Mouse (Mus musculus) retina, postnatal 1 day (tissue): ENCODE measurements at regions not wholly inside any gene's neighbourhood (a gene's known extent, or its start where the extent isn't known, plus 50 kb on each side); places are given as distances from the start of the nearest gene placed in this dataset.

Source experiments
- DNase-seq: peaks from one replicate; pipeline ENCODE4 v3.0.0-alpha.2; 2012

- no peak for DNase-seq
Observed at GRCm38 (mm10) chr7:68945886-68946863, 197.1 kb upstream of the Arrdc4 start.

DNA sequence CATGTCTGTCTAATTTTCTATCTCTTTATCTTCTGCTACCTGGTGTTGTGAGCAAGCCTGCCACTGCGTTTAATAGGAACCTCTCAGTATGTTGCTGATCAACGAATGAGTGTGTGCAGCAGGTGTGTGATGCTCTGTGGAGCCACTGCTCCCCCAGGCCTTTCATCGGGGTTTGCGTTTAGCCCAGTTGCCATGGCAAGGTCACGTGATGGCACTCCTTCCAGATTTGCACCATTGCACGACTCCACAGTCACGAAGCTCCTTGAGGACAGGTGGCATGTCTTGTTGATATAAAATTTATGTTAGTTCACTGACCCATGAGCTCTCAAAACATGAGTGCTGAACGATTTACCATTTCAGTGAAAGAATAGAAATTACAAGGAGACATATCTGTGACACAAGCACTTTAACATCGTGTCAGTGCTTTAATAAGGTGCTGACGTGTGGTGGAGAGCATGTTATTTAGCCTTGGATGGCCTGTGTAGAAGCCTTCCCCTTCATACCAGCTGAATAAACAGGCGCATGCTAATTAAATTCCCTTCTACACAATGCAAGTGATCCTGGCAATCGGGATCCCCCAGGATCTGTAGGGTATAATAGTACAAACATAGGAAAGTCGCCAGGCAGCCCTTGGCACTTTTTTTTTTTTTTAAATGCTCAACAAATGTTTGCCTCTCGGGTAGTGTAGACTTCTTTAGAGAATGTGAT, 181.7 kb upstream of the Arrdc4 start:
- DNase-seq: no peak

DNA sequence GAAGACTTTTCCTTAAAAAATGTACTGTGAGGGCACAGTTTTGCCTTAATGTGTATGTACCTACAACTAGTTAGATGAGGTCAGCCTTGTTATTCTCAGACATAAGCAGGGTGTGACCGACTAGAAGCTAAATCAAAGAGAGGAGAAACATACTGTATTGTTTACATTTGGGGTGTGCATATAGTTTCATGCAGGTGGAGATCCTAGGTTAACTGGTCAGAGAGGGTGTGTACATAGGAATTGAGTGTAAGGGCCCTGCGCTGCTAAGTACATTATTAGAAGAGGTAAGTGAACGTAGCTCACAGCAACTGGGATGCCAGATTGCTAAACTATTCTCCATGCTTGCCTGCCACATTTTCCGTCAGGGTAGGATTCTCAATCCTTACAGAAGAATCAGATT, 180.6 kb upstream of the Arrdc4 start:
- no peak for DNase-seq

GRCm38 (mm10) chr7:68925640-68926039, 176.6 kb upstream of the Arrdc4 start:
- no peak for DNase-seq

- DNase-seq: no peak
Observed at GRCm38 (mm10) chr7:68918632-68919435, 169.8 kb upstream of the Arrdc4 start.

DNA sequence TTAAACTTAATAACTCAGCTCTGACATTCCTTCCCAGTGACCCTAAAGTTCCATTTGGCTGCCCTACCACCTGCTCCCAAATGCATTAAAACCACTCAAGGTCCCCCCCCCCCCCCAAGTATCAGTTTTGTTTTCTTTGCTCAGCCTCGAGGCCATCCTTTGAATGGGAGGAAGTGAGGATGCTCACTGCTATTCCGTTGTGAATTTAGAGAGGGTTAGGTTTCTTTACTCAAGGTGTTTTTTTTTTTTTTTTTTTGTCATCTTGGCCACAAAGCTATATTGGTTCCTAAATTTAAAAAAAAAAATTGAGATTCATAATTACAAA, 168.8 kb upstream of the Arrdc4 start:
- DNase-seq: no peak

DNA sequence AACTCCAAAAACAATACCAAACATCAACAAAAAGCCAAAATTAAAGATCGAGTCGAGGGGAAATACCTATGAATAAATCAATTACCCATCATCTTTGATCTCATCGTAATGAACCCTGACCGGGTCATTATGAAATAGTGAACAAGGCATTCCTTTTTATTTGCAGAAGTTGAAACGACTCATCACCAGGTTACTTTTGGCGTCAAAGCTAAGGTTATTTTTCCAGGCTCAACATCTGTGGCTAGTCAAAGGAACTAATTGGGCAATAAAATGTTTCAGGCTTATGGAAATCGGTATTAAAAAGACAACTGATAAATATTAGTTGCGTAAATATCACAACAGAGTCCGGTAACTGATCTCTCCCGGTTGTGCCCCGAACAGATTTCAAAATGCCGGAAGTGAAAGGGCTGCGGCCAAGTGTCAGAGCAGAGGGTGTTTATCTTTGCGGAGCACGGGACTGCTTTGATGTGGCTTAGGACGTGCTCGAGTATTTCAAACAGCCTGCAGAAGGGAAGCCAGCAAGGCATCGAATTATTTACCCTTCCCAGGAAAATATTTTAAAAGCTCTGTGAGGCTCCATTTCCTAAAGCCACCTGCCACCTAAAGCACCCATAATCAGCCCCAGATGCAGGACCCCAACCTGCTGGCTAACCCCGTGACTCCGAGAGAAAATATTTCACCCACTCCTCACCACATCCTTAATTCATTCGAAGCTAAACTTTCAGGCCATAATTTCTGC, 168.3 kb upstream of the Arrdc4 start:
- DNase-seq: no peak

DNA sequence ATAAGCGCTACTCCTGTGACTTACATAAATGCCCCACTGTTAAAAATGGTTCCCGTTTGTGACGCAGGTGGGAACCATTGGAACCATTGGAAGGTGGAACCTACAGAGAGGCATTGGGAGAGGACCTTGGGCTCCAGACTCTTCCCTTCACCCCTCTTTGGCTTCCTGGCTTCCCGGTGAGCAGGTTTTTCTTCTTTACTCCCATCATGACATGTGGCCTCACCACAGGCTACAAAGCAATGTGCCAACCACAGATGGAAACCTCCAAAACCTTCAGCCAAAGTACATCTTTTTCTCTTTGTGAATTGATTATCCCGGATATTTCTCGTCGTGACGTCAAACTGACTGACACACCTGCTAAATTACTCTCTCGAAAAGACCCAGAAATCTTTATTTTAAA, 166.9 kb upstream of the Arrdc4 start:
- DNase-seq: no peak

DNA sequence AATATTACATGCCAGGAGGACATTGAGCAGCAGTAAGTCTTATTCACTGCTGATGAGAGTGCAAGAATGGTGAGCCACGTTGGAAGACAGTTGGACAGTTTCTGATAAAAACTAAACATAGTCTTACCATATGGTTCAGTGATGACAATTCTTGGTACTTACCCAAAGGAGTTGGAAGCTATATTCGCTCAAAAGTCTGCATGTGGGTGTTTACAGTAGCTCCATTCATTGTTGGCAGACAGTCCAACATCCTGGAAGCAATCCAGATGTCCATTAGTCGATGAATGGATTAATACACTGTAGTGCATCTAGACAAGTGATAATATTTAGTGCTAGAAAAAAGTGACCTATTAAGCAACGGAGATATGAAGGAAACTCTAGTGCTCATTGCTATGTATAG, 165.3 kb upstream of the Arrdc4 start:
- peak; percentile 63 for DNase-seq

DNA sequence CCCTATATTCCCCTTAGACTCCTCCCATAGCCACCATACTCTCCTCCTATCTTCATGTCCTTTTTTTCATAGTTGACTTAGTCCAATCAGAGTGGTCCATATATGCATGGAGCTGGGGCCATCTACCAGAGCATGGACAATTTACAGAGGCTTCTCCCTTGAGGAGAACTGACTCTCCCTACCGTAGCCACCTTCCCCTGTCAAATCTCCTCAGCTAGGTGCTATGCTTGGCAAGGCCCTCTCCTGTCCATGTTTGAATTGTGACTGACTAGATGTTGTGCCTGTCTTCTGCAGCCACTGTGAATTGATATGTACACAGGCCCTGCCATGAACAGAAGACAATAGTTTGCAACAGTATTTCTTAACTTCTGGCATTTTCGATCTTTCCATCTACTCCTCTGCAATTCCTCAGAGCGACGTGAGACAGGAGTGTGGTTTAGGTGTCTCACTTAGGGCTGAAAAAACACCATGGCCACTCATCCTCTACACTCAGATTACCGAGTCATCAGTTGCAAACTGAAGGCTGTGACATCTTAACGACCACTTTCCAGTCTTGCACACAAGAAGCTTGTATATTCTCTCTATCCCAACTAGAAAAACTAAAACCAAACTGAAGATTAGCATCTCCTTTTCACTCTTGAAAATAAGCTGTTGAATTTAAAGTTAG, 163.1 kb upstream of the Arrdc4 start:
- no peak for DNase-seq

DNA sequence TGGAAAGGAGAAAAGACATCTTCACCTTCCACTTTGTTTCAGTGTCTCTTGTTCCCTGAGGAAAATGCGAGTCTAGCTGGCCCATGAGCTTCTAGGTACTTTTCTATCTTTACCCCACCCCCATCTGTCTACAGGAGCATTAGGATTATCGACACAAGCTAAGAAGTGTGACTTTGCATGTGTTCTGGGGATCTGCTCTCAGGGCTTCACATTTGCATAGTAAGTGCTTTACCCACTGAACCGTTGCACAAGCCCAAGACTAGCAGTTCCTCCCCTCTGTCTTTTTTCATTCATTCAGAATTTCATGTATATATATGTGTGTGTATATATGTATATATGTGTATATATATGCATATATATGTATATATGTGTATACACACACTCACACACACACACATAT, 162.5 kb upstream of the Arrdc4 start:
- DNase-seq: no peak

GRCm38 (mm10) chr7:68909694-68910093, 160.7 kb upstream of the Arrdc4 start:
- DNase-seq: no peak

GRCm38 (mm10) chr7:68908401-68908834, 159.4 kb upstream of the Arrdc4 start:
- no peak for DNase-seq

DNA sequence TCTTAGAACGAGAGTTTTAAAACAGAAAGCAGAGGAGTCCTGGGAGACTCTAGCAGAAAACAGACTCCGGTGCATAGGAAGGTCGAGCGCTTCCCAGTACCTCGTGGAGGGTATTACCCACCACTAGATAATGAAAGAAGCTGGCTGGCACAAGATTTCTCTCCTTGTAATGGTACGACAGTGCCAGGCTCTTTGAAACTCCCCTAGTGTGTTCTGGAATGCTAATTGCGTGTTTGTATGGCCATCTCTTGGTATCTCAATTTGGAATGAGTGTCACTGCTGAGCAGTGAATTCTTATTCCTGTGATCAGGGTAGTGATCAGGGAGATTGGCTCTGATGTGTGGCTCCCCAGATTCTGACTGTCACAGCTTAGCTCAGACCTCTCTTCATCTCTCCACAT, 158.8 kb upstream of the Arrdc4 start:
- no peak for DNase-seq

- DNase-seq: peak; percentile 9
Observed at GRCm38 (mm10) chr7:68906771-68907395, 157.8 kb upstream of the Arrdc4 start.

DNA sequence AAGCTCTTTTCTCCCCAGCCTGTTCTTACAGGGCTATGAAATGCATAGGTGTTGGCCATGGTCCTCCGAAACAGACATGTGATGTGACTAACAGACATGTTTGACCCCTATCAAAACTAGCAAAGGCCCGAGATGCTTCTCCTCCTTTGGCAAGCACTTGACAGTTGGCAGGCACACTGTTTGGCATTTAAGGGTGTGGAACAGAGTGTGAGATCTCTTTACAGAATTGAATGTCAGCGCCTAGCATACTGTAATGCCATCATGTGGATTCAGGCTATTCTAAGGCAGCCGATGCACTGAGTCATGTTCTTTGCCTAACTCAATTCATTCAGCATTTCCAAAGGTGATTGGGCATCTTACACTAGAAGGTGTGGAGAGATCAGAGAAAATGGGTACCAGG, 156.8 kb upstream of the Arrdc4 start:
- DNase-seq: no peak

- no peak for DNase-seq
Observed at GRCm38 (mm10) chr7:68886173-68886572, 137.1 kb upstream of the Arrdc4 start.

- no peak for DNase-seq
Observed at GRCm38 (mm10) chr7:68873008-68873407, 124.0 kb upstream of the Arrdc4 start.

DNA sequence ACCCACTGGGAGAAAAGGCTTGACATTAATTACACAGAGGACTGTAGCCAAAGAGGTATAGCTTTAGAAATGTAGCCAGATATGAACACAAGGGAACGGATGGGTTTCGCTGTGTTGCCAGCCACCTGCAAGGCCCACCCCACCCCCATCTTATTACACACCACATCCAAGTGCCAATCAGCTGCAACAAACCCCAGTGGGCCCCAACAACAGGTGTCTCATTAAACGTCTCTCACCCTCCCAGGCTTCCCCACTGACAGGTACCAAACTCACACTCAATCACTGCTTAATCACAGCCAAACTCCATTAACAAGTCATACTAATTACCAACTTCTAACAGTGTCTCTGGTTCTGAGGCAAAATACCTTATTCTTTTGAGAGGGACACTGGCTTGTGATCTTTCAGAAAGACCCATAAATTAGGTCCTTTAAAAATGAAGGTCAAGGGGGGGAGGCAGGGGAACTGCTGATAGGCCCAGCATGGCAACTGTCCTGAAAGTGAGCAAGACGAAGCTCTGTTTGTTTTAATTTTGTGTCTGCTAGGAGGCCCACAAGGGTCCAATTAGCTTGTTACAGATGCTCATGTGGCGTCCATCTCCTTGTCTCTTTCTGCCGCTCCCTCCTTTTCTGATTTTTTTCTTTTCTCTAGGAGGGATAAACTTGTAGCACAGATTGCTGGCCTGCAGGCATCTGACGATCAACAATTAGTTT, 115.4 kb upstream of the Arrdc4 start:
- no peak for DNase-seq

DNA sequence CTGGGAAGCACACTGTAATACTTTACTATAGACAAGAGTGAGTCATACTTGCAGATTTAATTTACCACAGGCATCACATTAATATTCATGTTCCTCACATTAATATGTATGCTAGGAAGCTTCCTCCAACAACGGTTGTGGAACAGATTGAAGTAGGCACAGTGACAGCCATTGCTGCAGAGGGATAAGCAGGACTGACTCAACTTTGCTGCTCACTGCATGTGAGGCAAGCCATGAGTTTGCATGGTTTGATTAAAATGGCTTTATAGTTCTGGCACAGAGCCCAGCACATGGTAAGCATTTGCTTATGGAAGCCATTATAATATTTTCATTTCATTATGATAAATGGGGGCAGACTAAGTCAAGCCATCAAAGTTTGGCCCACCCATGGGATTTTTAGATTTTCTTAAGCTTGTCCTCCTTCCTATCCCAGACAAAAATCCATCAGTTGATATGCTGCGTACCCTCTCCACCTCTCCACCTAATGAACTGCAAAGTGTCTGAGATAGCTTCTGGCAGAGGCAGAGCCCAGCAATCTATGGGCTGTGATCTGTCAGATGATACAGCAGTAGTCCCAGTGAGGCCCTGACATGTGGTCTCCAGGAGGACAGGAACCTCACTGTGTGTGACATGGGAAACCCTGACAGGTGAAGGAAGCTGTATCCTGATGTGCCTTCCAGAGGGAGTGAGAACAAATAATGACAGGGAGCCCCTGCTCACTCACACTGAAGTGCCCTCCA, 109.6 kb upstream of the Arrdc4 start:
- DNase-seq: peak; percentile 20
